Mouse (Mus musculus) spleen, embryonic (tissue): ENCODE measurements at regions not wholly inside any gene's neighbourhood (a gene's known extent, or its start where the extent isn't known, plus 50 kb on each side); places are given as distances from the start of the nearest gene placed in this dataset.
"Not testable (repeated sequence)": the region's sequence is repeated elsewhere in the genome, so short reads cannot be mapped to it uniquely, and the experiment has no call there.

Experiments used
- CTCF ChIA-PET: fragments of 350-600 bp; sonication (Branson Sonifier 250); formaldehyde crosslinking; loops from one replicate; lab custom pipeline; 2022; lab: Charles Lee

GRCm38 (mm10) chr13:44626806-44627205 is 102.5 kb upstream of the Jarid2 start:
- CTCF ChIA-PET, result no interaction called here

GRCm38 (mm10) chr13:44630061-44630460 is 99.2 kb upstream of the Jarid2 start:
- CTCF ChIA-PET, result no interaction called here

- CTCF ChIA-PET, result no interaction called here
Measured at GRCm38 (mm10) chr13:44634616-44635015, 94.7 kb upstream of the Jarid2 start.

- CTCF ChIA-PET, result interaction anchor here (0.6 kb wide), 1 partner anchor 40 kb away, joined by 3 read pairs; no protein-coding TSS in a partner anchor
Measured at GRCm38 (mm10) chr13:44635221-44636007, 93.9 kb upstream of the Jarid2 start.

- CTCF ChIA-PET, result interaction anchor here (0.6 kb wide), 1 partner anchor 41 kb away, joined by 3 read pairs; no protein-coding TSS in a partner anchor
Measured at GRCm38 (mm10) chr13:44636008-44636335, 93.3 kb upstream of the Jarid2 start.

GRCm38 (mm10) chr13:44642361-44642760 is 86.9 kb upstream of the Jarid2 start:
- CTCF ChIA-PET, result interaction anchor here (0.6 kb wide), 1 partner anchor 9 kb away, joined by 15 read pairs; no protein-coding TSS in a partner anchor

GRCm38 (mm10) chr13:44650052-44650451 is 79.2 kb upstream of the Jarid2 start:
- CTCF ChIA-PET, result interaction anchor here (0.7 kb wide), 1 partner anchor 184 kb away, joined by 4 read pairs; no protein-coding TSS in a partner anchor

- CTCF ChIA-PET, result interaction anchor here (0.6 kb wide), 4 partner anchors 34 to 821 kb away, joined by 3 to 13 read pairs (median 4); no protein-coding TSS in a partner anchor
Measured at GRCm38 (mm10) chr13:44651259-44652238, 77.7 kb upstream of the Jarid2 start.

- CTCF ChIA-PET, result no interaction called here
Measured at GRCm38 (mm10) chr13:44657905-44658414, 71.3 kb upstream of the Jarid2 start.

- CTCF ChIA-PET, result no interaction called here
Measured at GRCm38 (mm10) chr13:44659861-44660260, 69.4 kb upstream of the Jarid2 start.

GRCm38 (mm10) chr13:44663062-44663461 is 66.2 kb upstream of the Jarid2 start:
- CTCF ChIA-PET, result no interaction called here

- CTCF ChIA-PET, result no interaction called here
Measured at GRCm38 (mm10) chr13:44663730-44664129, 65.5 kb upstream of the Jarid2 start.

GRCm38 (mm10) chr13:44669761-44670160 is 59.5 kb upstream of the Jarid2 start:
- CTCF ChIA-PET, result interaction anchor here (0.5 kb wide), 1 partner anchor 364 kb away, joined by 5 read pairs; no protein-coding TSS in a partner anchor

- CTCF ChIA-PET, result interaction anchor here (0.6 kb wide), 1 partner anchor 83 kb away, joined by 4 read pairs; no protein-coding TSS in a partner anchor
Measured at GRCm38 (mm10) chr13:44673337-44673966, 55.8 kb upstream of the Jarid2 start.

- CTCF ChIA-PET, result no interaction called here
Measured at GRCm38 (mm10) chr13:44673967-44674357, 55.3 kb upstream of the Jarid2 start.

- CTCF ChIA-PET, result no interaction called here
Measured at GRCm38 (mm10) chr13:44674926-44675650, 54.2 kb upstream of the Jarid2 start.

GRCm38 (mm10) chr13:44676041-44676440 is 53.2 kb upstream of the Jarid2 start:
- CTCF ChIA-PET, result no interaction called here

- CTCF ChIA-PET, result no interaction called here
Measured at GRCm38 (mm10) chr13:44678121-44678520, 51.2 kb upstream of the Jarid2 start.

- CTCF ChIA-PET, result not testable (repeated sequence)
Measured at GRCm38 (mm10) chr13:44679457-44679856, 49.8 kb upstream of the Jarid2 start.
